Mouse (Mus musculus) gastrocnemius, postnatal 4 days (tissue): Measurements from ENCODE around the gene Olfr814. TPM values are rescaled to one million over a fixed set of nuclear protein-coding genes. Genes with fewer than 3 reads are reported as not detected.
"Not testable (repeated sequence)": the region's sequence is repeated elsewhere in the genome, so short reads cannot be mapped to it uniquely, and the experiment has no call there.

Experiments
- DNase-seq, 2 experiments: peaks; one replicate each; pipeline ENCODE4 v3.0.0; 2021 to 2022; ENCODE audit warnings: low spot score in 2 of 2, mixed read lengths in 2 of 2
- long read RNA-seq, 2 experiments: library from polyadenylated mRNA; stranded (forward); transcript quantifications; one replicate each; pipeline ENCODE4 v2.0.0; 2021
- total RNA-seq, 2 experiments: library from RNA; stranded (reverse); gene quantifications; 2 replicates each; pipeline ENCODE4 v1.2.3; 2021

Gene Olfr814
- not detected for total RNA-seq
- long read RNA-seq, experiment 1, result 0 reads
- long read RNA-seq, experiment 2, result 0 reads

- not testable (repeated sequence) for DNase-seq
Observed at GRCm38 (mm10) chr10:129879751-129880150, at the start of gene Olfr814. Gene Olfr814 (minus strand): TSS chr10:129879851.

GRCm38 (mm10) chr10:129915497-129915896, 35.8 kb upstream of the Olfr814 start, which contains the start of gene Olfr816:
Gene Olfr816 (minus strand): TSS chr10:129915597.
- no peak for DNase-seq

- not testable (repeated sequence) for DNase-seq
Observed at GRCm38 (mm10) chr10:129905767-129906166, 26.1 kb upstream of the Olfr814 start, which contains the start of gene Olfr815. Gene Olfr815 (minus strand): TSS chr10:129905867.

GRCm38 (mm10) chr10:129885934-129886333, 6.3 kb upstream of the Olfr814 start:
- no peak for DNase-seq

GRCm38 (mm10) chr10:129885496-129885895, 5.8 kb upstream of the Olfr814 start:
- not testable (repeated sequence) for DNase-seq

- DNase-seq, result no peak
Observed at GRCm38 (mm10) chr10:129855067-129855466, 24.6 kb downstream of the Olfr814 start, which contains the start of gene Olfr813. Gene Olfr813 (plus strand): TSS chr10:129855367.

GRCm38 (mm10) chr10:129847343-129847742, 32.3 kb downstream of the Olfr814 start:
- DNase-seq, result no peak

GRCm38 (mm10) chr10:129845994-129846393, 33.7 kb downstream of the Olfr814 start, which contains the start of gene Olfr812:
Gene Olfr812 (minus strand): TSS chr10:129846094.
- DNase-seq, result no peak

Other genes with a start within 250 kb of the Olfr814 start
- gene Olfr799, start 242.4 kb downstream of the Olfr814 start, total RNA-seq, result not detected
- gene Olfr800, start 222.2 kb downstream of the Olfr814 start, total RNA-seq, result not detected
- not detected for gene Olfr801, start 206.0 kb downstream of the Olfr814 start, total RNA-seq
- not detected for gene Olfr802, start 191.7 kb downstream of the Olfr814 start, total RNA-seq
- not detected for gene Olfr803, start 185.6 kb downstream of the Olfr814 start, total RNA-seq
- gene Olfr804, start 176.6 kb downstream of the Olfr814 start, total RNA-seq, result not detected
- gene Olfr805, start 150.5 kb downstream of the Olfr814 start, total RNA-seq, result not detected
- gene Olfr806, start 137.9 kb downstream of the Olfr814 start, total RNA-seq, result not detected
- not detected for gene Olfr807, start 122.1 kb downstream of the Olfr814 start, total RNA-seq
- gene Olfr808, start 114.4 kb downstream of the Olfr814 start, total RNA-seq, result not detected
- gene Olfr809, start 105.2 kb downstream of the Olfr814 start, total RNA-seq, result not detected
- not detected for gene Olfr810, start 84.9 kb downstream of the Olfr814 start, total RNA-seq
- gene Olfr811, start 75.5 kb downstream of the Olfr814 start, total RNA-seq, result not detected
- not detected for gene Olfr812, start 33.8 kb downstream of the Olfr814 start, total RNA-seq
- gene Olfr813, start 24.5 kb downstream of the Olfr814 start, total RNA-seq, result not detected
- not detected for gene Olfr815, start 26.0 kb upstream of the Olfr814 start, total RNA-seq
- gene Olfr816, start 35.7 kb upstream of the Olfr814 start, total RNA-seq, result not detected
- not detected for gene Olfr818, start 69.2 kb upstream of the Olfr814 start, total RNA-seq
- not detected for gene Olfr819, start 87.4 kb upstream of the Olfr814 start, total RNA-seq
- not detected for gene Olfr247, start 96.3 kb upstream of the Olfr814 start, total RNA-seq
- gene Gm10310, start 105.2 kb upstream of the Olfr814 start, total RNA-seq, result not detected
- not detected for gene Olfr820, start 132.8 kb upstream of the Olfr814 start, total RNA-seq
- not detected for gene Olfr821, start 150.5 kb upstream of the Olfr814 start, total RNA-seq
- not detected for gene Olfr822, start 191.4 kb upstream of the Olfr814 start, total RNA-seq
- not detected for gene Olfr823, start 235.5 kb upstream of the Olfr814 start, total RNA-seq